Mouse (Mus musculus): ENCODE measurements at regions not wholly inside any gene's neighbourhood (a gene's known extent, or its start where the extent isn't known, plus 50 kb on each side); places are given as distances from the start of the nearest gene placed in this dataset.
"Not testable (repeated sequence)": the region's sequence is repeated elsewhere in the genome, so short reads cannot be mapped to it uniquely, and the experiment has no call there.

DNA sequence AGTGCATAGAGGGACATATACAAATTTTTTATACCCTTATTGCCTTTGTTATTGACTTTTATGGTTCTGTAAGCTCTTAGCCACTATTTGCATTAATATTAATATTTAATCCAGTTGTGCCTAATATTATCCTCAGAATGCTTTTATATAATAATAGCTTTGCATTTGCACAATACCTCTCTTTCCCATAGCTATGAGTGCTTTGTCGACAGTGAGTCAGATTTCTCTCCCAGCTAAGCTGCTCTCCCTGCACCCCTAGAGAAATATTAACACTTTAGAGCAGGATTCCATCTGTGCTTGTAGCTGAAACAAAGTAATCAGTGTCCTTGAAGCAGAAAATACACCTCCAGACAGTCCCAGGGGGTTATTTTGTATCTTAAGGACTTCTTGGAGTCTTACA is 288.6 kb upstream of the Arglu1 start:
- DNase-seq (ENCODE audit: low spot score): no peak

DNA sequence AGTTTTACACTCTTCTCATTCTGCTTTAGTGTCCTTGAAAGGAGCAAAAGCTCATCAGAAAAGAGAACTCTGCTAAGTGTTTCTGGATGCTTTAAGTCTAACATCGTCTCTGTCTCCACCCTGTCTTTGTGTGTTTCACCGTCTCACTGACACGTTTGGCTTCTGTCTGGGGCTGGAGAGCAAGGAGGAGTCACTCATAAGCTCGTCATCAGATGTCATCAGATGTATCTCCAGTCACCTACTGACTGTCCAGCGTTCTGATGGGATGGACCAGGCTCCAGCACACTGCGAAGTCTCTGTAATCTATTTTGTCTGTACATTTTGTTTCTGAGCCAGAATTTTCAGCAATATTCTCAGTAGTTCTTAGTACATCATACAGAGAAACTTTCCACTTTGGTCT is 283.4 kb upstream of the Arglu1 start:
- DNase-seq (ENCODE audit: low spot score): no peak

DNA sequence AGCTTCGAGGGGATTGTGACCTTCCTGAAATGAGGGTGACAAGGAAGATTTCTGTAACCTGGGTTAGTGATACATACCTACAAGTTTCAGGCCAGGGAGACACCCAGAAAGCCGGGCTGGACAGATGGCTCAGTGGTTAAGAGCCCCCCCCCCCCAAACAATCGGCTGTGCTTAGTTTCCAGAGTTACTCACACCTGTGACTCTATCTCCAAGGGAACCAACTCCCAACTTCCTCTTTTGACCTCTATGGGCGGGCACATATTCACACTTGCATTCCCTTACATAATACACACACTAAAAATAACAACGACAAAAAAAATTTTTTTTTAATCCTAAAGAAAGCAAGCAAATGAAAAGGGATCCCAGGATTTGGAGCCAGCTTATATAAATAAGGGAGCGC is 283.0 kb upstream of the Arglu1 start:
- DNase-seq (ENCODE audit: low spot score): no peak

DNA sequence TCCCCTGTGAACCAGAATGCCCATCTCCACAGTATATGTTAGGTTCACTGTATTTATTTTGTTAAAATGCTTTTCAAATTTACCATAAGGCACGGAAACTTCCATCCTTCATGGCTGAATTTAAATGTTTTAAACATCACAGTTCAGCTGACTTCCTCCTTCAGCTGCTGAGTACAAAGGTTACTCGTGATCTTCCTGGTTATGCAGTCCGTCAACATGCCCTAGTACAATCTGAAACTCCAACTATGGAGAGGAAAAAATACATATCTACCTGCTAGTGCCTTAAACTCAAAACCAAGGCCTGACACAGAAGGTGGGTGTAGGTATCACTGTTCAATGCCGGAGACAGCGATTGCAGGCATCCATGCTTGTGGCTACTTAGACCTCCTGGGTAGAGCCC is 280.5 kb upstream of the Arglu1 start:
- no peak for DNase-seq (ENCODE audit: low spot score)

DNA sequence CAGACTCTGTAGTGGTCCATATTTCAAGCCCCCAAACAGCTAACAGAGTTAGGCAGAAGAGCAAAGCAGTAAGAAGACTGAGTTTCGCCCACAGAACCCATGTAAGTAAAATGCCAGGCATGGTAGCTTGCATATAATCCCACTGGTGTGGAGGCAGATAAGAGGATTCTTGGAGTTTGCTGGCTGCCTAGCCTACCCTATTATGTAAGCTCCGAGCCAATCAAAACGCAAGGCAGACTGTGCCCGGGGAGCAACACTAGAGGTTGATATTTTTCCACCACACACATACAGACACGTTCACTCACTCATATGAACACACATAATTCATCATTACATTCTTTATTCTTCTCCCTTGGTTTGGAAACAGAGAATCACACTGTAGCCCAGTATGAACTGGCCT is 280.0 kb upstream of the Arglu1 start:
- no peak for DNase-seq (ENCODE audit: low spot score)

DNA sequence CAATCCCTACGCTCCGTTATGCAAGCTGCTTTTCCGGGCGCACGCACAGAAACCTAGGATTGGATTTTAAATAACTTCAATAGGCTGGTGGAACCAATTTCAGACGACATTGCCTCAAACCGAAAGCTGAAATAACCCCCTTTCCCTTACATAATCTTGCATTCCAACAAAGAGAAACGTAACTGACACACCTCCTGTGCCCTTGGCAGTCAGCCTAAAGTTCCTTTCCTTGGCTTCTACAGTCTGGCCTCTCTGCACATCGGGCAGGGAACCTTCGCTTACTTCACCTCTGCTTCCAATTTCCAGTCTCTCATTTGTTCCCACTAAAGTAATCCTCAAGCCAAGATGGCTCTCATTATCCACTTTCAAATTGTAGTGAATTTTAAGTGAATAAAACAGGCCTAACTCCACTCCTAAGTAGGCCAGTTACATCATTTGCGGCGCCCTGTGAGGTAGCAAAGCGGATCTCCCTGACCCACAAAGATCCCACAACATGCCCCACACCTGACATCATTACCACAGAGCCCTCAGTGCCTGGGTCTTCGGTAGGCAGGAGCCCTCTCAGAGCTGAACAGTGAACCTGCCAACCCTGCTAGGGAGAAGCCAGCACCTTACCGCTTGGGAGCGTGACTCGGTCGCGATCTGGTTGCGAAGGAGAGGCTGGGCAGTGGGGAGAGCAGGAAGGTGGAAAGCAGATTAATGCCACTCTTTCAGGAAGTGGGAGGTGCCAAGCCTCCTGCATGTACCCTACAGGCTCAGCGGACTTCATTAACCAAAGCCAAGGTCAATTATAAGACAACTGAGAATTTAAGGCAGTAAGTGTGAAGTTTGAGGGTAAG is 279.0 kb upstream of the Arglu1 start:
- no peak for DNase-seq (ENCODE audit: low spot score)

DNA sequence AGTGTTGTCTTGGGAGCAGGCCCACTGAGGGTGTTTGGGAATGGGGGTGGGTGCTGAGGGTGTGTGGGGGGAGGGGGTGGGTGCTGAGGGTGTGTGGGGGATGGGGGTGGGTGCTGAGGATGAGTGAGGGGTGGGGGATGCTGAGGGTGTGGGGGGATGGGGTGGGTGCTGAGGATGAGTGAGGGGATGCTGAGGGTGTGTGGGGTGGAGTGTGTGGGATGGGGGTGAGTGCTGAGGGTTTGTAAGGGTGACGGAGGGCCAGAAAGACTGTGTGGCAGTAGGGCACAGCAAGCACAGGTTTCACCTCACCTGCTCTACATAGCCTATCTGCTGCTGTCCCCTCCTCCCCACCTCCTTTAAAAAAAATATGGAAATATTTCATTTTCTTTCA is 276.3 kb upstream of the Arglu1 start:
- no peak for DNase-seq (ENCODE audit: low spot score)

DNA sequence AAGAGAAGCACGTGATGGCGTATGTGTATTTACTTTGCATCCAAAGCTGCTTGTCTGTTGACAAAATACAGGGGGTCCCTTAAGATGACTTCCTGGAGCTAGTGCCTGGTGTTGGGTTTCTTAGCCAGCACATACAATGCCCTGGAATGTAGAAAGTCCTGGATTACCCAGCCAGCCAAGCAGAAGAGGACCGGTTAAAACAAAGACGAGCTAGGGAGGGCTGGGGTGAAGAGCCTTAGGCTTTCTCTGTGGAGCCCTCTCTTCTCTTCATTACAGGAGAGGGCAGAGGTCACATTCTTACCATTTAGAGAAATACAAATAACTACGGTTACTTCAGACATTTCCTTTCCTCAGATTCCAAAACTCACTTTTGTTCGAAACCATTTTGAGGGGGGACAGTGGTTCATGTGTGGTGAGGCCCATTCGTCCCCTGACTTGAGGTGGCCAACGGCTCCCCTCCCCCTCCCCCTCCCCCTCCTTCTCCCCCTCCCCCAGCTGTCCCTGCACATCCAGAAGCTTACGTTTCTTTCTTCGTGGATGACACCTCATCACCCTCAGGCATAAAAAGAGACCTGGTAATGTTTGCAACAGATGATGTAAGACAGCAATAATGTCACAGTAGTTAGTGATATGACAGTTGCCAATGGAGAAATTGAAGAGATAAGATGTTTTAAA is 275.8 kb upstream of the Arglu1 start:
- no peak for DNase-seq (ENCODE audit: low spot score)

DNA sequence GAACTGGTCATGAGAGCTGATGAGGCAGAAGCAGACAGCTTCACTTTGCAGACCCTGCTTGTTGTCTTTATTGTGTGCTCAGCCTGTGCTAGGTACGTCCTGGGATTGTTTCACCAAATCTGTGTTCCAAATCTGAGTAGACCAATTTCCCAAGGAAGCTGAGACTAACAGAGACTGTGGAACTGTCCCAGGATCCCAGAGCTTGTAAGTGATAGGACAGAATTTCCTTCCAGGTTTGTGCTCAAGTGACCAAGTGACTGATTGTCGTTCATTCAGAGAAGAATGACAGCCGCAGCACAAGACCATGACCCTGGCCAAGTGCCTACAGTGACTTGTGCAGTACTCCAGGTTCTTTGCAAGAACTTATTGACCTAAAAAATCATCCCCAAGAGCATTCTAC is 269.9 kb upstream of the Arglu1 start:
- no peak for DNase-seq (ENCODE audit: low spot score)

DNA sequence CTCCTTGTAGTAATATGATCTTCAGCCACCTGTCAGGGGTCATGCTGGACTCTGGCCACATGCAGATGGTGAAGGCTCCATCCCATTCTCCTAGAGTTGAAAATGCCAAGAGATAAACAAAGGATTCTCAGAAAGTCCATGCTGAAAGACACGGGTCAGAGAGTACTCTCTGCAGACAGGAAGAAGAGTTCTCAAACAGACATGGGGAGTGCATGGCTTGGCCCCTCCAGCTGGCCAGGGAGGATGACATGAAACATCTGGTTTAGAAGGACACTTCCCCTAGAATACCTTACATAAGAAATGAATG is 269.4 kb upstream of the Arglu1 start:
- no peak for DNase-seq (ENCODE audit: low spot score)

DNA sequence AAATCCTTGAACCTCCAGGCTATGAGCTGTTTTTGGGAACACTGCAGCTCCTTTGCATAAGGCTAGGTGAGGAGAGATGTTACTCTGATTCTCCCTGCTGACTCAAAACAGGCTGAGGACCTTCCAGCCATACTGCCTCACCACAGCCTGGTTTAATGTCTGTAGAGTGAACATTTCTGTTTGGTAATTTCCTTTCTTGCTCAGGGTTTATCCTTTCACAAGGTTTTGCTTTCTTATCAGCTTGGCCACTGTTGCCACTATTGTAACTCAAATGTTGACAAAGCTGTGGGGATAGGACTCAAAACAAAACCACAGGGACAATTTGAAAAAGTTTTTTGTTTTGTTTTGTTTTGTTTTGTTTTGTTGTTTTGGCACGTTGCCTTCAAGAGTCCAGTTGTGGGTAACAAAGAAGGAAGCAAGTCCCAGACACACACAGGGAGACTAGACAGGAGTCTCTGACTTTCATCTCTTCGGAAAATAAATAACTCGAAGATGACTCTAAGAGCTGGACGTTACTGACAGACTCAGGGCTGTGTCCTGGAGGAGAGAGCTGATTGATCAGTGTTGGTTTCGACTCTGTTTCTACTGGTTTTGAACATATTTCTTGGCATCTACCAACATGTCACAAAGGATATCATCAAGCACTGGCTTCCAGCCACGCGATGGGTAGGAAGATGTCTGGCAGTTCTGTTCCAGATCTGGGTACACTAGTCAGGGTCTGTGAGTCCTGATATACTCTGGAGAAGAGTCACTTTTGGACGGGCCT is 268.9 kb upstream of the Arglu1 start:
- no peak for DNase-seq (ENCODE audit: low spot score)

DNA sequence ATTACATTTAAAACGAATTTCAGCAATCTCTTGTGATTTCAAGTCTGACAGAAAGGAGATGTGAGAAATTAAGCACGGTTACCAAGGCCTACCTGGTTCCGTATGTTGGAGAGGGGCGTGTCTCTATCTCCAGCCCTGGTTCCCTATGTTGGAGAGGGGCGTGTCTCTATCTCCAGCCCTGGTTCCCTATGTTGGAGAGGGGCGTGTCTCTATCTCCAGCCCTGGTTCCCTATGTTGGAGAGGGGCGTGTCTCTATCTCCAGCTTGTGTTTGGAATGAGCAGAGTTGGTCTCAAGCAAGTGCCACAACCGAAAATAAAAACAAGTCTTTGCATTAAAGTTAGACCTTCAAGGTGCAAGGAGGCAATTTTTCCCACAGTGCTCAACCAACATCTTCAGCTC is 267.8 kb upstream of the Arglu1 start:
- not testable (repeated sequence) for DNase-seq (ENCODE audit: low spot score)

DNA sequence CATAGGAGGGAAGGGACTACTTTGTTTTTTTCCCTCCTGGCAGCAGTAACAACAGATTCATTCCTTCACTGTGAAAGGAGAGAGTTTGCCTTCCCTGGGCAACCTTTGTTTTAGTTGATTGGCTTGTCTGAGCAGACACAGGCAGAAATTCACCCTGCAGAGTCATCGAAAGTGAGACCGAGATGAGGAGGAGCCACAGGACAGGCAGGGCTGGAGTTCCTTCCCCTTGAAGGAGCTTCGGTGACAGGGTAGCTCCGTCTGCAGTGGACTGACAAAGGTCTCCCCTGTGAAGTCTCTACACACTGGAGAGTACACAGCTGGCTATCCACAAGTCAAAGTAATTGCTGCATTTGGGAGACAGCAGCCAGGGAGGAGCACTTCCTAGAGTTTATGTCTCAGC is 261.9 kb upstream of the Arglu1 start:
- DNase-seq (ENCODE audit: low spot score): no peak

DNA sequence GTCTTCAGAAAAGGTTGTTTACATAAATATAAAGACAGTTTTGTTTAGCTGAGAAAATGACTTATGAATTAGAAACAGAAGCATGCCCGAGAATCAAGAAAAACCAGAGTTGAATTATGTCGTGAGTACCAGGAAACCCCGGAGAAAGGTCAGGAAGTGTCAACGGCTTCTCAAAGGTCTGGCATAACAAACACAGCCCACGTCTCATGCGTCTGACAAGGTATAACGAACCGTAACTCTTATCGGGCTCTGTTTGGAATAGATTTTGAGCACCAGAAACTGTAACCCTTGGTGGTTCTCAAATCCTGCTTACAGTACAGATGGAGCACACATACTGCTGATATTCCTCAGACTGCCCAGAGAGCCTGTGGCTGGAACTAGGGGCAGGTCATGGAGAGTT is 260.9 kb upstream of the Arglu1 start:
- DNase-seq (ENCODE audit: low spot score): no peak

DNA sequence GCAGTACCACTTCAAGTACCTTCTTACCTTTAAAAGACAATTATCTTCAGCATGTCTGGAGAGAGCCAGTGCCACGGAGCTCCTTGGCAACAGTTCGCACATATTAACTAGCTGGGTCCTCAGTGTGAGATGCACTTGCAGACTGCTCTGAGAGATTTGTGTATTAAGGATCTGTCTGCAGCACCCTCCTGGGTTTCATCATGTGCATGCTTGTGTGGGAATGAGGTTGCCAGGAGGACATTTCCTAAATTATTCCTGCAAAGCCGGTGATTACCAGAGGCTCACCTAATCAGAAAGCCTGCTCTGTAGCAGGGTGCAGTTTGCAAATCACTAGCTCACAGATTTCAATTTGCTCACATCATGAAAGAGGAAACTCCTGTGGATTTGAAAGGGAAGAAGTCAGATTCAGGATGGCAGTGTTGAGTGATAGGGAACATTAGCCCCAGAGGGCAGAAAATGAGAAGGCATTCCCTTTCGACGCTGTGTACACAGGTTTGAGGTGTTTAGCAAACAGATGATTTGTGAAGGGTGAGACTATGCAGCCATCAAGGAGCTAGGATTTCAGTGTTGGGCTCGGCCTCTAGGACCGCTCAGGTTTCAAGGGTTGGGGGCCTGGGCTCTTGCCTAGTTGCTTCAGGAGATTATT is 257.3 kb upstream of the Arglu1 start:
- DNase-seq (ENCODE audit: low spot score): no peak

DNA sequence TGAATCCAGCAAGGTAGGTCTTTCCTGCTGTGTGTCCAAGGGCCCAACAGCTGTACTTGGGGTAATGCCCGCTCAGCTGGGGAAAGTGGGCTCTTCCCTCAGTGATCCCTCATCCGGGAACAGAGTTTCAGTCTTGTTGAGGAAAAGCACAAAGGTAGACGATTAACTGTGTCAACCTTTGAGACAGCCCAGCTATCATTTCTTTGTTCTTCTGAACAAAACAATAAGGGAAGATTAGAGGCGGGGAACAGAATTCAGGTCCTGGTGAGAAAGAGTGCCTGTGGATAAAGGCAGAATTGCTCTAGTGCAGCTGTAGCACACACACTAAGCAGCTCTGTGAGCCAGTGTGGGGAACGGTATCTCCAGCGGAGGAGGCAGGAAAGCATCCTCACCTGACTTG is 252.7 kb upstream of the Arglu1 start:
- DNase-seq (ENCODE audit: low spot score): no peak

DNA sequence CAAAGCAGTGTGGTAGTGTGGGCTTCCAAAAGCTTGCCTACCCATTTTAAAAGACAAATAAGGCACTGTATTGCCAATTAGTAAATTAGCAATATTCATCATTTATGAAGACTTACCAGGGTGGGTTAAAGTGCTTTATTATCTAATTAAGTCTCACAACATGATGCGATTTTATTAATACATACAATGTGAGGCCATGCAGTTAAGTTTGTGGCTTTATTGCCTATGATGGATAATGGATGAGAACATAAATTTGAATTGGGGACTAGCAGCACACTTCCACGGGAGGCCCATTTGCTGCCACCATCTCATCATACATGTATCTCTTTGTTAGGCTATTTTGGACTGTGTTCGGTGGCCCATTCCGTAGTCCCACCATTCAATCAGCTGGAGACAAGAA is 250.6 kb upstream of the Arglu1 start:
- no peak for DNase-seq (ENCODE audit: low spot score)

DNA sequence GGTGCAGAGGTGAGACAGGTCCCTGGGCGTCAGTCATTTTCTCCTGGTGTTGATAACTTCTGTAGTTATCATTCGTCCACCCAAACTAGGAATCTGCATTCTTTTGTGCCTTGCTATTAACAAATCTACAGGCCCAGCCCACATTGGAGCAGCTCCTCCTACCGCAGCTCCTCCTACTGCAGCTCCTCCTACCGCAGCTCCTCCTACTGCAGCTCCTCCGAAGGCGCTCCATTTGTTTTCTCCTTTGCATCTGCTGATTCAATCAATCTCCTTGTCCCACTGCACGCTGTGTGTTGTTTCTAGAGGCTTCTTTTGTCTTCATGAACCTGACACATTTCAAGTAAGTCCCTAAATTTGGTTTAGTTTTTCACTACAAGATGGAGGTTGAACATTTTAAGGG is 248.2 kb upstream of the Arglu1 start:
- no peak for DNase-seq (ENCODE audit: low spot score)

DNA sequence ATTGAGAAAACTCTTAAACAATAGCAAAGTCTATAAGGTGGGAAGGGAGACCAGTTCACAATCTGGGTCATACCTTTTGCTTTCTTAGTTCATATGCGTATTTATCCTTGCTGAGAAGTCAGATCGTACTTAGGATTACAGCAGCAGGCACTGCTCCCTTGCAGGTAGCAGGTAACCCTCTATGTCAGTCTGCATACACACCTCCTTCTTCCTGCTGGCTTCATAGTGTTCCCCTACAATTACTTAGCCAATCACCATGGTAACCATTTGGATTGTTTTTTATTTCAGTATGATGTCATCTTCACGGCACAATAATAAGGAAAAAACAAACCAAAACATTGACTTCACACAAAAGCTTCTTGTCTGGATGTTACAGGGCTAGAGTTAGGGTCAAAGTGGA is 242.1 kb upstream of the Arglu1 start:
- no peak for DNase-seq (ENCODE audit: low spot score)

DNA sequence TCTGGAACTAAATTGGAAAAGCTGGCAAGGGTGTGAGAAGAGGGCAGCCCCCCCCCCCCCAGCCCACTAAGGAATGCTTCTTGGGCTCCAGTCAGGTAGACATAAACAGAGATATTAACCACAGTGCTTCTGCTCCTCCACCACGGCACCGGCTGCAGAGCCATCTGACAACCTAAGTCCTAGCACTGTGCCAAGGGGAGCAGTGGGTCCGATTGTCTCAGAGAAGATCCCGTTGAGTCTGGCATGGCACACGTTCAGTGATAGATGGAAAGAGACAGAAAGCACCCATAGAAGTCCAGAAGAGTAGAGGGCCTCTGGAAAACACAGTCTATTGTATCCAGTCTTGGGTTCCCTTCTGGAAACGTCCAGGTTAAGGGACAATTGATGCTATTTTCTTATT is 241.4 kb upstream of the Arglu1 start:
- DNase-seq (ENCODE audit: low spot score): no peak

DNA sequence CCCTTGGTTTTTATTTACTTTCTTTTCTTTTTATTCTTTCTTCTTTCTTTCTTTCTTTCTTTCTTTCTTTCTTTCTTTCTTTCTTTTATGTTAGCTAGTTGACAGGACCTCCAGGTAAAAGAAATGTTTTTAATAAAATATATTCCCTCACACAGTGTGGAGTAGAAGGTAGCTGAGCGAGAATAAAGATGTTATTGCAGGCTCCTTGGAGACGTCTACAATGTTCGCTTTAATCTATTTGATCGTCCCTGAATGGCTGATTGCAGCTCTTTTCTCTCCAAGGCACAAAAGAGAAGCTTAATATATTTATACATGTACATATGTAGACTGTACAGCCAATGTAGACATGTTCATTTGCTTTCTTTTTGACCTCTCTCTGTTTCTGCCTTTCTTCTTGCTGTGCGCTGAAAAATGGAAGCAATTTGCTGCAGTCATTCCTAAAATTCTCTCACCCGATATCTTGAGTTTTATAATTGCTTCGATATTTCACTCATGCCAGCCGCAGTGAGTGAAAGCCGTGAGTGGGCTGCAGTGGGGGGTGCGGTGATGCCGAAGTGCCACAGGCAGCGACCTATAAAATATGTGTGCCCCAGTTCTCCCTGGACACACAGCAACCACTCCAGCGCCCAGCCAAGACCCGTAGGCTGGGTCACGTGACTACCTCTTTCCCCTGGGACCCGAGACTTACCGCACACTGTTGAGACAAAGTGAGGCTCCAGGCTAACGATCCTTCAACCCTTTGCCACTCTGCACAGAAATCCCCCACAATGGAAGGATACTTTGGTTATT is 237.9 kb upstream of the Arglu1 start:
- DNase-seq (ENCODE audit: low spot score): no peak

DNA sequence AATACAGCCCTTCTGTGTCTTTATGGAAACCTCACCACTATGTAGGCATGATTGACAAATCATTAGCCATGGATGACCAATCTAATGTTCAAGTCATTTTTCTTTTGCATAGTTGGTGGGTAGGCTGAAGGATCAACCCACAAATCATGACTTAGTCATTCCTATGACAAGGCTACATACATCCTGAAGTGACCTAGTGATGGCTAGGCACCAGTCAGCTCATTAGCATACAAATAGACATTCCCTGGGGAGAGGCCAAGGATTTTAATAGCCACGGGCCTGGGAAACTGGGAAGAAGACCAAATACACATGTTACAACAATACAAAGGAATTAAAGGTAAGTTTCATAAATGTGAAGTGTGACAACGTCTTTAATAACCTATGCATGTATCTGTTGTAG is 231.1 kb upstream of the Arglu1 start:
- no peak for DNase-seq (ENCODE audit: low spot score)
